18 mouse cellular contexts compared by ENCODE assay signal in the genomic region with DNA sequence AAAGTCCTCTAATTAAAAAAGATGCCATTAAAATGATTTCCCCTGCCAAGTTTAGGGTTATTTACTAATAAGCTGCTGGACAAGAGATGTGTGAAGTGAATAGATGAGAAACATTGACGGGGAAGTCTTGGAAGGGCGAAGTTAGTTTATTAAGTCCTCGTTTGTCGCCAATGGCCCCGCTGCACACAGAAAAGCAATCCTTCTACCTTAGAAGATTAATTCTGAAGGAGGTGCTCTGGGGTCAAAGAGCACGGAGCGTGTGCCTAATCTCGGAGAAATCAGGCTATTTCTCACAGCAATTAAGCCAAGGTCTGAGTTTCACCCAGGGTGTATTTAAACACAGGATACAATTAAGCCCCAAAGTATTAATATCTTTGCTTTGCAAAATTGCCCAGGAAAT.
A peak's percentile ranks its signal among the peaks of the same experiment; 100 is the strongest.
DNase-seq lines count a peak whose midpoint lies in the region; ATAC-seq and TF ChIP-seq lines count a peak whose summit lies in the region.
"Had no signal": no experiment of that assay in that cellular context is flagged by ENCODE, and none has a peak within 500 bp of the region (broad histone marks: within the 10 kb centered on the region; RNA-seq: fewer than 3 reads in every experiment).

No protein-coding gene starts in this region.

- H3K36me3 ChIP-seq in forebrain, embryonic 14.5 days (ENCODE audit: control insufficient read depth, insufficient read depth, low read length) = no peaks in the 10 kb centered on the region
- H3K36me3 ChIP-seq in forebrain, embryonic 12.5 days (replicated peaks) = no peaks in the 10 kb centered on the region
- H3K36me3 ChIP-seq in liver, adult 2 months (ENCODE audit: control insufficient read depth, insufficient read depth, low read length) = no peaks in the 10 kb centered on the region
- H3K36me3 ChIP-seq in liver, embryonic 11.5 days (ENCODE audit: control insufficient read depth, insufficient read depth, low read length) = no peaks in the 10 kb centered on the region
- no peaks in the 10 kb centered on the region for H3K36me3 ChIP-seq in intestine, embryonic 15.5 days
- no peaks in the 10 kb centered on the region for H3K36me3 ChIP-seq in limb, embryonic 13.5 days
- H3K36me3 ChIP-seq in hindbrain, embryonic 13.5 days = no peaks in the 10 kb centered on the region
- no peaks in the 10 kb centered on the region for H3K36me3 ChIP-seq in thymus, adult 2 months (ENCODE audit: control insufficient read depth, insufficient read depth, low read length)
- H3K36me3 ChIP-seq: embryonic facial prominence, embryonic 10.5 days; neural tube, embryonic 15.5 days had no signal

- H3K9me3 ChIP-seq in forebrain, embryonic 14.5 days (replicated peaks; ENCODE audit: control insufficient read depth, low read length) = no peaks in the 10 kb centered on the region
- H3K9me3 ChIP-seq in forebrain, embryonic 12.5 days = no peaks in the 10 kb centered on the region
- H3K9me3 ChIP-seq in liver, embryonic 11.5 days (ENCODE audit: control insufficient read depth, low read length) = no peaks in the 10 kb centered on the region
- H3K9me3 ChIP-seq in intestine, embryonic 15.5 days = no peaks in the 10 kb centered on the region
- H3K9me3 ChIP-seq in limb, embryonic 13.5 days = no peaks in the 10 kb centered on the region
- no peaks in the 10 kb centered on the region for H3K9me3 ChIP-seq in hindbrain, embryonic 13.5 days
- H3K9me3 ChIP-seq: embryonic facial prominence, embryonic 10.5 days; neural tube, embryonic 15.5 days had no signal

- no peak for TF ChIP-seq POLR2A in liver, adult 2 months (IDR thresholded peaks at IDR 0.05; ENCODE audit: extremely low read depth, insufficient read depth, low read length)
- TF ChIP-seq POLR2A in thymus, adult 2 months (IDR thresholded peaks at IDR 0.05; ENCODE audit: control insufficient read depth, extremely low read depth, insufficient read depth, low read length, poor library complexity) = no peak

- no peaks in the 10 kb centered on the region for H3K27me3 ChIP-seq in forebrain, embryonic 14.5 days (replicated peaks; ENCODE audit: control insufficient read depth, insufficient read depth, low read length)
- 0 out of 2 replicates have a peak, but pooled peaks cover 3% of the 10 kb centered on the region for H3K27me3 ChIP-seq in forebrain, embryonic 12.5 days
- H3K27me3 ChIP-seq in liver, adult 2 months (ENCODE audit: control insufficient read depth, insufficient read depth, low read length) = no peaks in the 10 kb centered on the region
- H3K27me3 ChIP-seq in liver, embryonic 11.5 days (replicated peaks; ENCODE audit: control insufficient read depth, insufficient read depth, low read length) = no peaks in the 10 kb centered on the region
- H3K27me3 ChIP-seq in intestine, embryonic 15.5 days (replicated peaks) = no peaks in the 10 kb centered on the region
- 0 out of 2 replicates have a peak, but pooled peaks cover 3% of the 10 kb centered on the region for H3K27me3 ChIP-seq in limb, embryonic 13.5 days
- H3K27me3 ChIP-seq in hindbrain, embryonic 13.5 days = no peaks in the 10 kb centered on the region
- no peaks in the 10 kb centered on the region for H3K27me3 ChIP-seq in thymus, adult 2 months (ENCODE audit: control insufficient read depth, insufficient read depth, low read length)
- H3K27me3 ChIP-seq: CH12.LX; neural tube, embryonic 15.5 days had no signal

- no peak for TF ChIP-seq CTCF in liver, adult 2 months (IDR thresholded peaks at IDR 0.05; ENCODE audit: low read depth, low read length)
- no peak for TF ChIP-seq CTCF in thymus, adult 2 months (IDR thresholded peaks at IDR 0.05; ENCODE audit: borderline replicate concordance, control insufficient read depth, extremely low read depth, insufficient read depth, low read length, poor library complexity)

- H3K4me2 ChIP-seq in forebrain, embryonic 14.5 days (ENCODE audit: low read length) = no peak overlapping the region
- H3K4me2 ChIP-seq in forebrain, embryonic 12.5 days = no peak overlapping the region; the same call in 1 of the 2 replicates
- H3K4me2 ChIP-seq in liver, embryonic 11.5 days = no peak overlapping the region
- H3K4me2 ChIP-seq in intestine, embryonic 15.5 days (replicated peaks) = peak overlapping the region; percentile 47
- peak overlapping the region; percentile 32; the same call in 1 of the 2 replicates for H3K4me2 ChIP-seq in limb, embryonic 13.5 days (replicated peaks)
- H3K4me2 ChIP-seq in hindbrain, embryonic 13.5 days = no peak overlapping the region
- H3K4me2 ChIP-seq: midbrain, embryonic 11.5 days; neural tube, embryonic 15.5 days had no signal

- no peaks in the 10 kb centered on the region for H3K79me2 ChIP-seq in liver, adult 2 months (ENCODE audit: control insufficient read depth, insufficient read depth, low read length)

- H3K4me3 ChIP-seq in forebrain, embryonic 14.5 days (ENCODE audit: low read depth, low read length) = no peak overlapping the region
- H3K4me3 ChIP-seq in forebrain, embryonic 12.5 days (replicated peaks) = no peak overlapping the region
- H3K4me3 ChIP-seq in liver, adult 2 months (ENCODE audit: insufficient read depth, low read depth, low read length) = peak overlapping the region; percentile 55
- H3K4me3 ChIP-seq in liver, embryonic 11.5 days (ENCODE audit: low read depth, low read length) = no peak overlapping the region
- H3K4me3 ChIP-seq in intestine, embryonic 15.5 days (replicated peaks) = no peak overlapping the region
- no peak overlapping the region for H3K4me3 ChIP-seq in limb, embryonic 13.5 days
- H3K4me3 ChIP-seq in hindbrain, embryonic 13.5 days = no peak overlapping the region
- no peak overlapping the region for H3K4me3 ChIP-seq in thymus, adult 2 months (ENCODE audit: control insufficient read depth, insufficient read depth, low read length)
- H3K4me3 ChIP-seq: embryonic facial prominence, embryonic 10.5 days; myocyte; neural tube, embryonic 15.5 days had no signal

- DNase-seq in forebrain, embryonic 14.5 days (ENCODE audit: low spot score) = peak; percentile 18
- no peak for DNase-seq in liver, adult 2 months (ENCODE audit: extremely low read depth, low read depth, low spot score)
- DNase-seq in liver, embryonic 11.5 days (ENCODE audit: low spot score) = no peak
- no peak for DNase-seq in thymus, adult 2 months
- DNase-seq: adrenal gland, adult 2 months; cerebellum, postnatal 25 days; gastrocnemius, postnatal 10 days; liver had no signal

- no peak overlapping the region for H3K9ac ChIP-seq in forebrain, embryonic 14.5 days (ENCODE audit: low read length)
- H3K9ac ChIP-seq in forebrain, embryonic 12.5 days = no peak overlapping the region
- H3K9ac ChIP-seq in liver, adult 2 months (ENCODE audit: low read depth, low read length) = peak overlapping the region; percentile 37; the same call in 1 of the 2 replicates
- no peak overlapping the region for H3K9ac ChIP-seq in liver, embryonic 11.5 days (ENCODE audit: low read depth, low read length)
- H3K9ac ChIP-seq in intestine, embryonic 15.5 days = 0 out of 2 replicates have a peak overlapping the region, but pooled peaks have one; percentile 13
- no peak overlapping the region for H3K9ac ChIP-seq in limb, embryonic 13.5 days
- no peak overlapping the region for H3K9ac ChIP-seq in hindbrain, embryonic 13.5 days
- H3K9ac ChIP-seq: neural tube, embryonic 15.5 days had no signal

- no peak for ATAC-seq in forebrain, embryonic 14.5 days
- no peak for ATAC-seq in forebrain, embryonic 12.5 days (ENCODE audit: low FRiP score)
- no peak for ATAC-seq in liver, embryonic 11.5 days (replicated peaks; ENCODE audit: low FRiP score)
- 0 out of 2 replicates have a peak, but pooled peaks have one; percentile 26 for ATAC-seq in intestine, embryonic 15.5 days
- ATAC-seq in limb, embryonic 13.5 days (ENCODE audit: low FRiP score, low read depth) = no peak
- ATAC-seq in hindbrain, embryonic 13.5 days (ENCODE audit: low FRiP score) = no peak

- no peak overlapping the region for H3K27ac ChIP-seq in forebrain, embryonic 14.5 days (ENCODE audit: low read depth, low read length)
- no peak overlapping the region for H3K27ac ChIP-seq in forebrain, embryonic 12.5 days
- H3K27ac ChIP-seq in liver, adult 2 months (replicated peaks; ENCODE audit: insufficient read depth, low read depth, low read length) = peak overlapping the region; percentile 52
- H3K27ac ChIP-seq in liver, embryonic 11.5 days (ENCODE audit: low read depth, low read length) = no peak overlapping the region
- H3K27ac ChIP-seq in intestine, embryonic 15.5 days = peak overlapping the region; percentile 56; the same call in 1 of the 2 replicates
- H3K27ac ChIP-seq in limb, embryonic 13.5 days = no peak overlapping the region
- no peak overlapping the region for H3K27ac ChIP-seq in hindbrain, embryonic 13.5 days
- H3K27ac ChIP-seq in thymus, adult 2 months (ENCODE audit: control insufficient read depth, insufficient read depth, low read length) = no peak overlapping the region
- H3K27ac ChIP-seq: embryonic facial prominence, embryonic 10.5 days; macrophage; neural tube, embryonic 15.5 days had no signal

- peaks cover 10% of the 10 kb centered on the region; the same call in 1 of the 2 replicates for H3K4me1 ChIP-seq in forebrain, embryonic 14.5 days (ENCODE audit: control insufficient read depth, insufficient read depth, low read length)
- H3K4me1 ChIP-seq in forebrain, embryonic 12.5 days = peaks cover 10% of the 10 kb centered on the region
- peaks cover 21% of the 10 kb centered on the region for H3K4me1 ChIP-seq in liver, adult 2 months (ENCODE audit: control insufficient read depth, insufficient read depth, low read length)
- peaks cover 6% of the 10 kb centered on the region; the same call in 1 of the 2 replicates for H3K4me1 ChIP-seq in liver, embryonic 11.5 days (replicated peaks; ENCODE audit: control insufficient read depth, insufficient read depth, low read length)
- H3K4me1 ChIP-seq in intestine, embryonic 15.5 days (replicated peaks) = peaks cover 6% of the 10 kb centered on the region; the same call in 1 of the 2 replicates
- H3K4me1 ChIP-seq in limb, embryonic 13.5 days = peaks cover 9% of the 10 kb centered on the region
- H3K4me1 ChIP-seq in hindbrain, embryonic 13.5 days (replicated peaks) = peaks cover 10% of the 10 kb centered on the region
- no peaks in the 10 kb centered on the region for H3K4me1 ChIP-seq in thymus, adult 2 months (replicated peaks; ENCODE audit: control insufficient read depth, insufficient read depth, low read length)

- 7% methylated on average over 8 of the region's 8 CpGs for WGBS in forebrain, embryonic 14.5 days
- 5% methylated on average over 8 of the region's 8 CpGs for WGBS in forebrain, embryonic 12.5 days
- 17% methylated on average over 8 of the region's 8 CpGs for WGBS in liver, adult 2 months
- 74% methylated on average over 8 of the region's 8 CpGs for WGBS in liver, embryonic 11.5 days
- WGBS in intestine, embryonic 15.5 days = 24% methylated on average over 8 of the region's 8 CpGs
- 13% methylated on average over 8 of the region's 8 CpGs for WGBS in limb, embryonic 13.5 days
- 36% methylated on average over 8 of the region's 8 CpGs for WGBS in hindbrain, embryonic 13.5 days
- 93% methylated on average over 8 of the region's 8 CpGs for WGBS in thymus, adult 2 months

Comparison
In these comparisons a context has a peak if more than half of its experiments do, and no peak if none do; other contexts are left out.
1. H3K27ac ChIP-seq: peak in liver, adult 2 months (single experiment) and intestine, embryonic 15.5 days (single experiment); none in forebrain, embryonic 14.5 days (single experiment), forebrain, embryonic 12.5 days (single experiment), liver, embryonic 11.5 days (single experiment), limb, embryonic 13.5 days (single experiment), hindbrain, embryonic 13.5 days (single experiment) and thymus, adult 2 months (single experiment).
2. H3K9ac ChIP-seq: peak in liver, adult 2 months (single experiment) and intestine, embryonic 15.5 days (single experiment); none in forebrain, embryonic 14.5 days (single experiment), forebrain, embryonic 12.5 days (single experiment), liver, embryonic 11.5 days (single experiment), limb, embryonic 13.5 days (single experiment) and hindbrain, embryonic 13.5 days (single experiment).
3. H3K4me2 ChIP-seq: peak in intestine, embryonic 15.5 days (single experiment) and limb, embryonic 13.5 days (single experiment); none in forebrain, embryonic 14.5 days (single experiment), forebrain, embryonic 12.5 days (single experiment), liver, embryonic 11.5 days (single experiment) and hindbrain, embryonic 13.5 days (single experiment).